Mouse (Mus musculus): ENCODE measurements around the gene Anxa1. TPM values are rescaled to one million over a fixed set of nuclear protein-coding genes. Genes with fewer than 3 reads are reported as not detected.

Anxa1 gene
- polyA plus RNA-seq, 1 experiment from 2014 or later: 2.0 TPM

- no peak overlapping the region for H3K4me2 ChIP-seq (ENCODE audit: low read depth, low read length)
- no peak overlapping the region for H3K27ac ChIP-seq (ENCODE audit: low read depth, low read length)
- H3K9ac ChIP-seq (replicated peaks; ENCODE audit: low read depth, low read length): no peak overlapping the region
- no peaks in the 10 kb centered on the region for H3K27me3 ChIP-seq (ENCODE audit: control insufficient read depth, insufficient read depth, low read length)
- no peak overlapping the region for H3K4me3 ChIP-seq (ENCODE audit: low read depth, low read length)
- no peaks in the 10 kb centered on the region for H3K36me3 ChIP-seq (ENCODE audit: control insufficient read depth, insufficient read depth, low read length)
- H3K9me3 ChIP-seq (ENCODE audit: control insufficient read depth, low read length): no peaks in the 10 kb centered on the region
- ATAC-seq (ENCODE audit: low read depth): no peak
- H3K4me1 ChIP-seq (ENCODE audit: control insufficient read depth, insufficient read depth, low read length): no peaks in the 10 kb centered on the region
- 87% methylated on average over 3 of the region's 3 CpGs for WGBS
These were observed 13.0 kb upstream of the Anxa1 start for GRCm38 (mm10) chr19:20403740-20404139.

- H3K9ac ChIP-seq (replicated peaks; ENCODE audit: low read depth, low read length): no peak overlapping the region
- no peaks in the 10 kb centered on the region for H3K27me3 ChIP-seq (ENCODE audit: control insufficient read depth, insufficient read depth, low read length)
- 93% methylated on average over 1 of the region's 1 CpGs for WGBS
- no peak for ATAC-seq (ENCODE audit: low read depth)
- no peaks in the 10 kb centered on the region for H3K36me3 ChIP-seq (ENCODE audit: control insufficient read depth, insufficient read depth, low read length)
- no peak overlapping the region for H3K27ac ChIP-seq (ENCODE audit: low read depth, low read length)
- H3K4me2 ChIP-seq (ENCODE audit: low read depth, low read length): no peak overlapping the region
- no peaks in the 10 kb centered on the region for H3K9me3 ChIP-seq (ENCODE audit: control insufficient read depth, low read length)
- H3K4me1 ChIP-seq (ENCODE audit: control insufficient read depth, insufficient read depth, low read length): no peaks in the 10 kb centered on the region
- H3K4me3 ChIP-seq (ENCODE audit: low read depth, low read length): no peak overlapping the region
These were observed 12.5 kb upstream of the Anxa1 start for GRCm38 (mm10) chr19:20403219-20403618.

- H3K27me3 ChIP-seq (ENCODE audit: control insufficient read depth, insufficient read depth, low read length): no peaks in the 10 kb centered on the region
- H3K36me3 ChIP-seq (ENCODE audit: control insufficient read depth, insufficient read depth, low read length): no peaks in the 10 kb centered on the region
- 52% methylated on average over 5 of the region's 5 CpGs for WGBS
- no peak overlapping the region for H3K4me3 ChIP-seq (ENCODE audit: low read depth, low read length)
- no peak overlapping the region for H3K9ac ChIP-seq (replicated peaks; ENCODE audit: low read depth, low read length)
- H3K4me2 ChIP-seq (ENCODE audit: low read depth, low read length): no peak overlapping the region
- no peaks in the 10 kb centered on the region for H3K9me3 ChIP-seq (ENCODE audit: control insufficient read depth, low read length)
- H3K4me1 ChIP-seq (ENCODE audit: control insufficient read depth, insufficient read depth, low read length): no peaks in the 10 kb centered on the region
- no peak for ATAC-seq (ENCODE audit: low read depth)
- H3K27ac ChIP-seq (ENCODE audit: low read depth, low read length): no peak overlapping the region
These were observed 11.9 kb upstream of the Anxa1 start for GRCm38 (mm10) chr19:20402516-20403200.

- 85% methylated on average over 3 of the region's 3 CpGs for WGBS
- H3K9me3 ChIP-seq (ENCODE audit: control insufficient read depth, low read length): no peaks in the 10 kb centered on the region
- no peaks in the 10 kb centered on the region for H3K4me1 ChIP-seq (ENCODE audit: control insufficient read depth, insufficient read depth, low read length)
- no peak overlapping the region for H3K4me3 ChIP-seq (ENCODE audit: low read depth, low read length)
- no peaks in the 10 kb centered on the region for H3K36me3 ChIP-seq (ENCODE audit: control insufficient read depth, insufficient read depth, low read length)
- no peak overlapping the region for H3K4me2 ChIP-seq (ENCODE audit: low read depth, low read length)
- no peak overlapping the region for H3K27ac ChIP-seq (ENCODE audit: low read depth, low read length)
- ATAC-seq (ENCODE audit: low read depth): no peak
- H3K27me3 ChIP-seq (ENCODE audit: control insufficient read depth, insufficient read depth, low read length): no peaks in the 10 kb centered on the region
- H3K9ac ChIP-seq (replicated peaks; ENCODE audit: low read depth, low read length): no peak overlapping the region
These were observed 11.2 kb upstream of the Anxa1 start for GRCm38 (mm10) chr19:20401961-20402360.

- Histone ChIP-seq H3K4me2 (ENCODE audit: low read depth, low read length) (no peak overlapping the region), H3K36me3 (ENCODE audit: control insufficient read depth, insufficient read depth, low read length) (no peaks in the 10 kb centered on the region), H3K4me3 (ENCODE audit: low read depth, low read length) (no peak overlapping the region), H3K9me3 (ENCODE audit: control insufficient read depth, low read length) (no peaks in the 10 kb centered on the region), H3K27me3 (ENCODE audit: control insufficient read depth, insufficient read depth, low read length) (no peaks in the 10 kb centered on the region), H3K9ac (replicated peaks; ENCODE audit: low read depth, low read length) (no peak overlapping the region), H3K27ac (ENCODE audit: low read depth, low read length) (no peak overlapping the region), H3K4me1 (ENCODE audit: control insufficient read depth, insufficient read depth, low read length) (no peaks in the 10 kb centered on the region)
- WGBS: 90% methylated on average over 4 of the region's 4 CpGs
- ATAC-seq (ENCODE audit: low read depth): no peak
These were observed 8.4 kb upstream of the Anxa1 start for GRCm38 (mm10) chr19:20399187-20399586.

GRCm38 (mm10) chr19:20397092-20397491 is 6.3 kb upstream of the Anxa1 start:
- Histone ChIP-seq H3K4me1 (ENCODE audit: control insufficient read depth, insufficient read depth, low read length) (no peaks in the 10 kb centered on the region), H3K9ac (replicated peaks; ENCODE audit: low read depth, low read length) (no peak overlapping the region), H3K9me3 (ENCODE audit: control insufficient read depth, low read length) (no peaks in the 10 kb centered on the region), H3K4me2 (ENCODE audit: low read depth, low read length) (no peak overlapping the region), H3K36me3 (ENCODE audit: control insufficient read depth, insufficient read depth, low read length) (no peaks in the 10 kb centered on the region), H3K27ac (ENCODE audit: low read depth, low read length) (no peak overlapping the region), H3K27me3 (ENCODE audit: control insufficient read depth, insufficient read depth, low read length) (no peaks in the 10 kb centered on the region), H3K4me3 (ENCODE audit: low read depth, low read length) (no peak overlapping the region)
- no peak for ATAC-seq (ENCODE audit: low read depth)
- 96% methylated on average over 1 of the region's 1 CpGs for WGBS

GRCm38 (mm10) chr19:20393556-20394274 is 3.0 kb upstream of the Anxa1 start:
- Histone ChIP-seq H3K4me1 (ENCODE audit: control insufficient read depth, insufficient read depth, low read length) (no peaks in the 10 kb centered on the region), H3K27me3 (ENCODE audit: control insufficient read depth, insufficient read depth, low read length) (no peaks in the 10 kb centered on the region), H3K36me3 (ENCODE audit: control insufficient read depth, insufficient read depth, low read length) (no peaks in the 10 kb centered on the region), H3K4me2 (ENCODE audit: low read depth, low read length) (no peak overlapping the region), H3K4me3 (ENCODE audit: low read depth, low read length) (no peak overlapping the region), H3K9me3 (ENCODE audit: control insufficient read depth, low read length) (no peaks in the 10 kb centered on the region), H3K27ac (ENCODE audit: low read depth, low read length) (no peak overlapping the region), H3K9ac (replicated peaks; ENCODE audit: low read depth, low read length) (no peak overlapping the region)
- WGBS: 89% methylated on average over 6 of the region's 6 CpGs
- no peak for ATAC-seq (ENCODE audit: low read depth)

GRCm38 (mm10) chr19:20389723-20390122 is 1.0 kb downstream of the Anxa1 start:
- Histone ChIP-seq H3K4me3 (ENCODE audit: low read depth, low read length) (no peak overlapping the region), H3K4me1 (ENCODE audit: control insufficient read depth, insufficient read depth, low read length) (no peaks in the 10 kb centered on the region), H3K9ac (replicated peaks; ENCODE audit: low read depth, low read length) (no peak overlapping the region), H3K36me3 (ENCODE audit: control insufficient read depth, insufficient read depth, low read length) (no peaks in the 10 kb centered on the region), H3K27ac (ENCODE audit: low read depth, low read length) (no peak overlapping the region), H3K27me3 (ENCODE audit: control insufficient read depth, insufficient read depth, low read length) (no peaks in the 10 kb centered on the region), H3K4me2 (ENCODE audit: low read depth, low read length) (no peak overlapping the region), H3K9me3 (ENCODE audit: control insufficient read depth, low read length) (no peaks in the 10 kb centered on the region)
- WGBS: 89% methylated on average over 7 of the region's 7 CpGs
- no peak for ATAC-seq (ENCODE audit: low read depth)

- no peak overlapping the region for H3K4me3 ChIP-seq (ENCODE audit: low read depth, low read length)
- H3K27ac ChIP-seq (ENCODE audit: low read depth, low read length): no peak overlapping the region
- H3K36me3 ChIP-seq (ENCODE audit: control insufficient read depth, insufficient read depth, low read length): no peaks in the 10 kb centered on the region
- H3K4me1 ChIP-seq (ENCODE audit: control insufficient read depth, insufficient read depth, low read length): no peaks in the 10 kb centered on the region
- 88% methylated on average over 6 of the region's 6 CpGs for WGBS
- no peak overlapping the region for H3K4me2 ChIP-seq (ENCODE audit: low read depth, low read length)
- H3K9ac ChIP-seq (replicated peaks; ENCODE audit: low read depth, low read length): no peak overlapping the region
- H3K9me3 ChIP-seq (ENCODE audit: control insufficient read depth, low read length): no peaks in the 10 kb centered on the region
- no peak for ATAC-seq (ENCODE audit: low read depth)
- no peaks in the 10 kb centered on the region for H3K27me3 ChIP-seq (ENCODE audit: control insufficient read depth, insufficient read depth, low read length)
These were observed 1.5 kb downstream of the Anxa1 start for GRCm38 (mm10) chr19:20389245-20389644.

Measured in neural tube, embryonic 14.5 days (tissue).